Mouse (Mus musculus): ENCODE results near the gene Olfr618. TPM values are rescaled to one million over a fixed set of nuclear protein-coding genes. Genes with fewer than 3 reads are reported as not detected.
"Not testable (repeated sequence)": the region's sequence is repeated elsewhere in the genome, so short reads cannot be mapped to it uniquely, and the experiment has no call there.

The Olfr618 gene
- polyA plus RNA-seq (2014; fragmentation: Nextera tagmentation; extraction: Ambion mirVana), result not detected in 2 replicates

DNA sequence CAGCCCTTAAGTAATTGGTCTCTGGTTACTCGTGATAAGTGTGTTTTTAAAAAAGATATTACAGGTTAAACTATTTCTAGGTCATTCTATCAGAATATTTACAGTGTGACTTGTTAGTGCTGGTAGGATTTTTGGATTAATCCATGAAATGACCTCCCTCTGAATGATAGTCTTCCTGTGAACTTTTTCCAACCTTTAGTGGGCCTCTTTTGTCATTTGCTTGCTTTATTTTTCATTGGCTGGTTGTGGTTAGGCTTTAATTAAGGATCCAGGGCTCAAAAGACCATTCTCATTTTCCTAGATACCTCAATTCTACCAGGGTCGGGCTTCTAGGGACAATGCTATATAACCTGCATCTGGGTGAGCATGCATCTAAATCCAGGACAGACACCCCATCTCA, at the start of gene Olfr618:
Gene Olfr618, plus strand, starts transcription at position 301 of the 400 bp plus-strand sequence.
- Histone ChIP-seq H3K4me1 (ENCODE audit: control insufficient read depth in 2 of 2, insufficient read depth in 2 of 2, low read length in 2 of 2) (no peaks in the 10 kb centered on the region), H3K4me3 (ENCODE audit: control insufficient read depth in 1 of 2, insufficient read depth in 1 of 2, low read depth in 1 of 2, low read length in 2 of 2) (no peak within 1 kb of the TSS), H3K27me3 (ENCODE audit: control insufficient read depth, insufficient read depth, low read length) (no peaks in the 10 kb centered on the region), H3K9ac (ENCODE audit: low read length) (no peak within 1 kb of the TSS), H3K9me3 (ENCODE audit: control insufficient read depth, low read length) (no peaks in the 10 kb centered on the region), H3K36me3 (ENCODE audit: control insufficient read depth, insufficient read depth, low read length) (no peaks in the 10 kb centered on the region), H3K27ac (replicated peaks in 1 of 2; ENCODE audit: control insufficient read depth in 1 of 2, insufficient read depth in 1 of 2, low read depth in 2 of 2, low read length in 2 of 2) (no peak within 1 kb of the TSS), H3K4me2 (ENCODE audit: low read length) (no peak within 1 kb of the TSS)
- WGBS, result 43% methylated on average over 2 of the region's 2 CpGs
- ATAC-seq (ENCODE audit: insufficient number of reproducible peaks, insufficient read depth, low FRiP score, low read depth), result no peak

DNA sequence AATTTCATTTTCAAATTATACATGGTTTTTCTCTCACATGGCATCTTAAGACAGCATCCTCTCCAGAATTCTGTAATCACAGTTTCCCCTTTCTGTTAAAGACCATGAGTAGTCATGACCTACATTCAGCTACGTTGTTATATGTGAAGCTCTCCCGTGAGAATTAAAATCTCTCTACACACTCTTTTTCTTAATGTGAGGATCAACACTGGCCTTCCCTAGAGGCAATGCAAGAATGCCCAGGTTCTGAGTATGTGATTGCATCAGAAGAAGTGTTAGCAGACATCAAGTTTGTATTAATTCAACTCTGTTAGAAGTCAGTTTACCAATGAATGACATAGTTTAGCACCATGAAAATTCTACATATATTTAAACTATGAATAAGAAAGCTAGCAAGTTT, 47.3 kb upstream of the Olfr618 start, which contains the start of gene Olfr612:
Gene Olfr612, minus strand, starts transcription at position 101 of the 400 bp plus-strand sequence.
- not testable (repeated sequence) for H3K27ac ChIP-seq (replicated peaks in 1 of 2; ENCODE audit: control insufficient read depth in 1 of 2, insufficient read depth in 1 of 2, low read depth in 2 of 2, low read length in 2 of 2); H3K4me1 ChIP-seq (ENCODE audit: control insufficient read depth in 2 of 2, insufficient read depth in 2 of 2, low read length in 2 of 2); H3K36me3 ChIP-seq (ENCODE audit: control insufficient read depth, insufficient read depth, low read length); H3K27me3 ChIP-seq (ENCODE audit: control insufficient read depth, insufficient read depth, low read length); ATAC-seq (ENCODE audit: insufficient number of reproducible peaks, insufficient read depth, low FRiP score, low read depth); H3K9ac ChIP-seq (ENCODE audit: low read length); H3K4me3 ChIP-seq (ENCODE audit: control insufficient read depth in 1 of 2, insufficient read depth in 1 of 2, low read depth in 1 of 2, low read length in 2 of 2); H3K4me2 ChIP-seq (ENCODE audit: low read length); H3K9me3 ChIP-seq (ENCODE audit: control insufficient read depth, low read length)
- 80% methylated on average over 2 of the region's 2 CpGs for WGBS

GRCm38 (mm10) chr7:103547774-103548173, 42.1 kb upstream of the Olfr618 start, which contains the start of gene Olfr613:
Olfr613 (plus strand) TSS chr7:103548074.
- whole genome bisulfite sequencing, result 76% methylated on average over 2 of the region's 2 CpGs
- no peak for ATAC-seq (ENCODE audit: insufficient number of reproducible peaks, insufficient read depth, low FRiP score, low read depth)
- Histone ChIP-seq H3K36me3 (ENCODE audit: control insufficient read depth, insufficient read depth, low read length) (no peaks in the 10 kb centered on the region), H3K4me1 (ENCODE audit: control insufficient read depth in 2 of 2, insufficient read depth in 2 of 2, low read length in 2 of 2) (no peaks in the 10 kb centered on the region), H3K9me3 (ENCODE audit: control insufficient read depth, low read length) (no peaks in the 10 kb centered on the region; the same call in 1 of the 2 replicates), H3K9ac (ENCODE audit: low read length) (no peak within 1 kb of the TSS), H3K4me3 (ENCODE audit: control insufficient read depth in 1 of 2, insufficient read depth in 1 of 2, low read depth in 1 of 2, low read length in 2 of 2) (no peak within 1 kb of the TSS), H3K4me2 (ENCODE audit: low read length) (no peak within 1 kb of the TSS), H3K27ac (replicated peaks in 1 of 2; ENCODE audit: control insufficient read depth in 1 of 2, insufficient read depth in 1 of 2, low read depth in 2 of 2, low read length in 2 of 2) (no peak within 1 kb of the TSS), H3K27me3 (ENCODE audit: control insufficient read depth, insufficient read depth, low read length) (no peaks in the 10 kb centered on the region)

DNA sequence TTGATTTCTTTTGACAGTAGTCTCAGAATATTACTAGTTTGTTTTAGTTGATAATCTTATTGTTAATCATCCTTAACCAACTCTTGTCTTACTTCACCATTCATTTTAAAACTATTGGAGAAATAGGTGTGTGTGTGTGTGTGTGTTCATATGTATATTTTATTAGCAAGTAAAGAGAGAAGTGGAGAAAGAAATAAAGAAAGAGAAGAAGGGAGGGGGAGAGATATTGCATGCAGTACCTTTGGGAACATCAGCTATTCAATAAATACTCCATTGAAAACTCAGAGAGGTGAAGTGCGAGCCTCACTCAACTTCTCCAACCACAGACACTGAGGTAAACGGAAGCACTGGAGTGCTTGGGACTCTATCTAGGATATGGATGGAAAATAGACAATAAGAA, 34.1 kb upstream of the Olfr618 start, which contains the start of gene Olfr615:
Gene Olfr615, plus strand, starts transcription at position 301 of the 400 bp plus-strand sequence.
- H3K4me3 ChIP-seq (ENCODE audit: control insufficient read depth in 1 of 2, insufficient read depth in 1 of 2, low read depth in 1 of 2, low read length in 2 of 2), result no peak within 1 kb of the TSS
- ATAC-seq (ENCODE audit: insufficient number of reproducible peaks, insufficient read depth, low FRiP score, low read depth), result no peak
- H3K4me1 ChIP-seq (ENCODE audit: control insufficient read depth in 2 of 2, insufficient read depth in 2 of 2, low read length in 2 of 2), result no peaks in the 10 kb centered on the region
- no peaks in the 10 kb centered on the region for H3K27me3 ChIP-seq (ENCODE audit: control insufficient read depth, insufficient read depth, low read length)
- H3K36me3 ChIP-seq (ENCODE audit: control insufficient read depth, insufficient read depth, low read length), result no peaks in the 10 kb centered on the region
- no peak within 1 kb of the TSS for H3K4me2 ChIP-seq (ENCODE audit: low read length)
- 74% methylated on average over 2 of the region's 2 CpGs for WGBS
- H3K9me3 ChIP-seq (ENCODE audit: control insufficient read depth, low read length), result no peaks in the 10 kb centered on the region
- H3K9ac ChIP-seq (ENCODE audit: low read length), result no peak within 1 kb of the TSS
- H3K27ac ChIP-seq (replicated peaks in 1 of 2; ENCODE audit: control insufficient read depth in 1 of 2, insufficient read depth in 1 of 2, low read depth in 2 of 2, low read length in 2 of 2), result no peak within 1 kb of the TSS

DNA sequence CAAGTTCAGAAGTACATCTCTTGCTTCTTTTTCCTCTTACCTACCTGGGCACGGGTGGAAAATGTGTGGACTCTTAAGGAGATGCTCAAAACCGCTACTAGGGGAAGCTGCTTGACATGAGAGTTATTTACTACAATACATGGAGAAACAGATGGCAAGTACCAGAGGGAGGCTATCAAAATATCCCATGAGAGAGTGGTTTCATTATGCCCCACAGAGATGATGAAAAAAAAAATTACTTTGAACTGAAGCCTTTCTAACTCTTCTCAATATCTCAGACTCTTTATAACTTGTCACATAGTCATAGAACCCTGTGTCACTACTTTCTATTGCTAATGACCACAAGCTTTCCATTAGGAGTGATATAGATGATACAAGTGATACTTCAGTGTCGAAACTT, 20.9 kb upstream of the Olfr618 start, which contains the start of gene Olfr616:
Gene Olfr616, minus strand, starts transcription at position 101 of the 400 bp plus-strand sequence.
- H3K4me3 ChIP-seq (ENCODE audit: control insufficient read depth in 1 of 2, insufficient read depth in 1 of 2, low read depth in 1 of 2, low read length in 2 of 2), result no peak within 1 kb of the TSS
- H3K36me3 ChIP-seq (ENCODE audit: control insufficient read depth, insufficient read depth, low read length), result no peaks in the 10 kb centered on the region
- H3K27ac ChIP-seq (replicated peaks in 1 of 2; ENCODE audit: control insufficient read depth in 1 of 2, insufficient read depth in 1 of 2, low read depth in 2 of 2, low read length in 2 of 2), result no peak within 1 kb of the TSS
- WGBS, result 77% methylated on average over 3 of the region's 3 CpGs
- no peak within 1 kb of the TSS for H3K9ac ChIP-seq (ENCODE audit: low read length)
- H3K9me3 ChIP-seq (ENCODE audit: control insufficient read depth, low read length), result no peaks in the 10 kb centered on the region
- no peaks in the 10 kb centered on the region for H3K27me3 ChIP-seq (ENCODE audit: control insufficient read depth, insufficient read depth, low read length)
- no peak for ATAC-seq (ENCODE audit: insufficient number of reproducible peaks, insufficient read depth, low FRiP score, low read depth)
- no peaks in the 10 kb centered on the region for H3K4me1 ChIP-seq (ENCODE audit: control insufficient read depth in 2 of 2, insufficient read depth in 2 of 2, low read length in 2 of 2)
- no peak within 1 kb of the TSS for H3K4me2 ChIP-seq (ENCODE audit: low read length)

DNA sequence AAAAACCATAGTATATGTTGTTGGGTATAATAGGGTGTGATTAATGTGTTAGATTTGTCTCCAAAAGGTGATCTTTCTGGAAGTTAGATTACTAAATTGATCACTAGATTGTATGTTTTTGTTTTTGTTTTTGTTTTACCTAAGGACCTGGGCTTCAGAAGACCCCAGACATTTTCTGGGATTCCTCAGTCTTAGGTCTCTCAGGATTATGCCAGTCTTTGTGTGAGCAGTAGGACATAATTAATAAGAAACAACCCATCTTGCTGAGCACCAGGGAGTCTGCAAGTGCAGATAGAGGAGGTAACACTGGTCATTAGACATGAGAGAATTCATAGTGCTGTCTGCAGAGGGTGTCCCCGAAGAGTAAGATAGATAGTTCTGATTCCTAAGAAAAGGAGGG, 17.1 kb upstream of the Olfr618 start, which contains the start of gene Olfr617:
Gene Olfr617, plus strand, starts transcription at position 301 of the 400 bp plus-strand sequence.
- Histone ChIP-seq H3K9me3 (ENCODE audit: control insufficient read depth, low read length) (no peaks in the 10 kb centered on the region), H3K36me3 (ENCODE audit: control insufficient read depth, insufficient read depth, low read length) (no peaks in the 10 kb centered on the region), H3K27ac (replicated peaks in 1 of 2; ENCODE audit: control insufficient read depth in 1 of 2, insufficient read depth in 1 of 2, low read depth in 2 of 2, low read length in 2 of 2) (no peak within 1 kb of the TSS), H3K27me3 (ENCODE audit: control insufficient read depth, insufficient read depth, low read length) (no peaks in the 10 kb centered on the region), H3K4me3 (ENCODE audit: control insufficient read depth in 1 of 2, insufficient read depth in 1 of 2, low read depth in 1 of 2, low read length in 2 of 2) (no peak within 1 kb of the TSS), H3K4me1 (ENCODE audit: control insufficient read depth in 2 of 2, insufficient read depth in 2 of 2, low read length in 2 of 2) (no peaks in the 10 kb centered on the region), H3K9ac (ENCODE audit: low read length) (no peak within 1 kb of the TSS), H3K4me2 (ENCODE audit: low read length) (no peak within 1 kb of the TSS)
- 82% methylated on average over 1 of the region's 1 CpGs for WGBS
- ATAC-seq (ENCODE audit: insufficient number of reproducible peaks, insufficient read depth, low FRiP score, low read depth), result no peak

GRCm38 (mm10) chr7:103600275-103600674, 10.4 kb downstream of the Olfr618 start, which contains the start of gene Olfr619:
Olfr619 (plus strand) TSS chr7:103600575.
- Histone ChIP-seq H3K9ac (ENCODE audit: low read length) (no peak within 1 kb of the TSS), H3K4me1 (ENCODE audit: control insufficient read depth in 2 of 2, insufficient read depth in 2 of 2, low read length in 2 of 2) (no peaks in the 10 kb centered on the region), H3K4me3 (ENCODE audit: control insufficient read depth in 1 of 2, insufficient read depth in 1 of 2, low read depth in 1 of 2, low read length in 2 of 2) (no peak within 1 kb of the TSS), H3K4me2 (ENCODE audit: low read length) (no peak within 1 kb of the TSS), H3K36me3 (ENCODE audit: control insufficient read depth, insufficient read depth, low read length) (no peaks in the 10 kb centered on the region), H3K27ac (replicated peaks in 1 of 2; ENCODE audit: control insufficient read depth in 1 of 2, insufficient read depth in 1 of 2, low read depth in 2 of 2, low read length in 2 of 2) (no peak within 1 kb of the TSS), H3K9me3 (ENCODE audit: control insufficient read depth, low read length) (no peaks in the 10 kb centered on the region), H3K27me3 (ENCODE audit: control insufficient read depth, insufficient read depth, low read length) (no peaks in the 10 kb centered on the region)
- no peak for ATAC-seq (ENCODE audit: insufficient number of reproducible peaks, insufficient read depth, low FRiP score, low read depth)

DNA sequence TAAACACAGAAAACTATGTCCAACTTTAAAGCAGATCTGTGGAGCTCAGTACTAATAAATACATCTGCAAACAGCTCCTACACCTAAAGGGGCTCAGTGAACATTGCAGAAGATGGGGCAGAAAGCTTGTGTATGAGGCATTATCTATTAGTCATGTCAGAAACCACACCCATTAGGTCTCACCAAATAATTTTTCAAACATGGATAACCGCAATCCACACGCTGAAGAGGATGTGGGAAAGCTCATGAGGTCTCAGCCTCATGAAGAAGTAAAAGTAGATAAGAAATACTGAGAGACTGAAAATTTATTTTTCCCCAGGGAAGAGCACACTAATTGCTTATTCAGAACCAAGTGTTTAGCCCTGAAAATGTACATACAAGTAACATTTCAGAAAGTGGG, 17.5 kb downstream of the Olfr618 start:
- no peak for ATAC-seq (ENCODE audit: insufficient number of reproducible peaks, insufficient read depth, low FRiP score, low read depth)
- H3K9me3 ChIP-seq (ENCODE audit: control insufficient read depth, low read length), result no peaks in the 10 kb centered on the region
- no peaks in the 10 kb centered on the region for H3K27me3 ChIP-seq (ENCODE audit: control insufficient read depth, insufficient read depth, low read length)
- no peak overlapping the region for H3K4me2 ChIP-seq (ENCODE audit: low read length)
- no peaks in the 10 kb centered on the region for H3K4me1 ChIP-seq (ENCODE audit: control insufficient read depth in 2 of 2, insufficient read depth in 2 of 2, low read length in 2 of 2)
- 69% methylated on average over 2 of the region's 2 CpGs for WGBS
- H3K9ac ChIP-seq (ENCODE audit: low read length), result no peak overlapping the region
- H3K4me3 ChIP-seq (ENCODE audit: control insufficient read depth in 1 of 2, insufficient read depth in 1 of 2, low read depth in 1 of 2, low read length in 2 of 2), result no peak overlapping the region
- no peak overlapping the region for H3K27ac ChIP-seq (replicated peaks in 1 of 2; ENCODE audit: control insufficient read depth in 1 of 2, insufficient read depth in 1 of 2, low read depth in 2 of 2, low read length in 2 of 2)
- no peaks in the 10 kb centered on the region for H3K36me3 ChIP-seq (ENCODE audit: control insufficient read depth, insufficient read depth, low read length)

All from heart, embryonic 14.5 days (tissue).